Mouse (Mus musculus): ENCODE results near the gene Nxnl1. TPM values are rescaled to one million over a fixed set of nuclear protein-coding genes. Genes with fewer than 3 reads are reported as not detected.

Gene Nxnl1
- total and polyA plus RNA-seq, 3 experiments: not detected

- H3K27me3 ChIP-seq (ENCODE audit: insufficient read depth, low read length): no peaks in the 10 kb centered on the region
- no peak for ATAC-seq (ENCODE audit: extremely low read depth, insufficient number of reproducible peaks, low FRiP score, poor library complexity, severe bottlenecking)
- peaks cover 60% of the 10 kb centered on the region for H3K4me1 ChIP-seq (ENCODE audit: insufficient read depth, low read depth, low read length)
- no peaks in the 10 kb centered on the region for H3K9me3 ChIP-seq (replicated peaks)
- peaks cover 83% of the 10 kb centered on the region for H3K36me3 ChIP-seq (replicated peaks)
- peak overlapping the region; percentile 50; the same call in 1 of the 2 replicates for H3K4me3 ChIP-seq (ENCODE audit: low read depth, low read length)
- TF ChIP-seq GATA2 (IDR thresholded peaks at IDR 0.05; ENCODE audit: borderline replicate concordance, low read depth, low read length): no peak
- peak; percentile 95 for TF ChIP-seq CTCF (IDR thresholded peaks at IDR 0.05; ENCODE audit: low read depth, low read length)
- peak; percentile 77 for DNase-seq (ENCODE audit: low spot score)
Observed at GRCm38 (mm10) chr8:71595862-71596261, 29.5 kb upstream of the Nxnl1 start.

- Histone ChIP-seq H3K27me3 (ENCODE audit: insufficient read depth, low read length) (no peaks in the 10 kb centered on the region), H3K4me1 (ENCODE audit: insufficient read depth, low read depth, low read length) (peaks cover 73% of the 10 kb centered on the region), H3K36me3 (replicated peaks) (peaks cover 79% of the 10 kb centered on the region), H3K9me3 (replicated peaks) (no peaks in the 10 kb centered on the region), H3K4me3 (ENCODE audit: low read depth, low read length) (peak overlapping the region; percentile 94; the same call in 1 of the 2 replicates)
- DNase-seq (ENCODE audit: low spot score): no peak
- no peak for ATAC-seq (ENCODE audit: extremely low read depth, insufficient number of reproducible peaks, low FRiP score, poor library complexity, severe bottlenecking)
- TF ChIP-seq POLR2AphosphoS5 (IDR thresholded peaks at IDR 0.05; ENCODE audit: insufficient replicate concordance, low read depth, low read length) (no peak), TAL1 (conservative IDR thresholded peaks at IDR 0.05; ENCODE audit: low read depth, low read length) (no peak), CTCF (IDR thresholded peaks at IDR 0.05; ENCODE audit: low read depth, low read length) (no peak), GATA2 (IDR thresholded peaks at IDR 0.05; ENCODE audit: borderline replicate concordance, low read depth, low read length) (no peak), GATA1 (IDR thresholded peaks at IDR 0.05; ENCODE audit: borderline replicate concordance, low read length) (no peak)
Observed at GRCm38 (mm10) chr8:71594324-71594722, 27.9 kb upstream of the Nxnl1 start.

- no peak for TF ChIP-seq GATA1 (IDR thresholded peaks at IDR 0.05; ENCODE audit: borderline replicate concordance, low read length)
- TF ChIP-seq CTCF (IDR thresholded peaks at IDR 0.05; ENCODE audit: low read depth, low read length): no peak
- no peak for TF ChIP-seq TAL1 (conservative IDR thresholded peaks at IDR 0.05; ENCODE audit: low read depth, low read length)
- TF ChIP-seq POLR2AphosphoS5 (IDR thresholded peaks at IDR 0.05; ENCODE audit: insufficient replicate concordance, low read depth, low read length): no peak
- TF ChIP-seq GATA2 (IDR thresholded peaks at IDR 0.05; ENCODE audit: borderline replicate concordance, low read depth, low read length): no peak
- Histone ChIP-seq H3K36me3 (replicated peaks) (peaks cover 75% of the 10 kb centered on the region), H3K4me1 (ENCODE audit: insufficient read depth, low read depth, low read length) (peaks cover 73% of the 10 kb centered on the region), H3K4me3 (ENCODE audit: low read depth, low read length) (peak overlapping the region; percentile 94; the same call in 1 of the 2 replicates), H3K27me3 (ENCODE audit: insufficient read depth, low read length) (no peaks in the 10 kb centered on the region), H3K9me3 (replicated peaks) (no peaks in the 10 kb centered on the region)
- ATAC-seq (ENCODE audit: extremely low read depth, insufficient number of reproducible peaks, low FRiP score, poor library complexity, severe bottlenecking): no peak
- no peak for DNase-seq (ENCODE audit: low spot score)
Observed at GRCm38 (mm10) chr8:71593556-71594323, 27.3 kb upstream of the Nxnl1 start.

- ATAC-seq (ENCODE audit: extremely low read depth, insufficient number of reproducible peaks, low FRiP score, poor library complexity, severe bottlenecking) (no peak), DNase-seq (ENCODE audit: low spot score) (peak; percentile 76)
- TF ChIP-seq TAL1 (conservative IDR thresholded peaks at IDR 0.05; ENCODE audit: low read depth, low read length) (no peak), POLR2AphosphoS5 (IDR thresholded peaks at IDR 0.05; ENCODE audit: insufficient replicate concordance, low read depth, low read length) (no peak), GATA1 (IDR thresholded peaks at IDR 0.05; ENCODE audit: borderline replicate concordance, low read length) (no peak), GATA2 (IDR thresholded peaks at IDR 0.05; ENCODE audit: borderline replicate concordance, low read depth, low read length) (no peak), CTCF (IDR thresholded peaks at IDR 0.05; ENCODE audit: low read depth, low read length) (no peak)
Observed at GRCm38 (mm10) chr8:71592374-71593170, 26.2 kb upstream of the Nxnl1 start.

GRCm38 (mm10) chr8:71591471-71592373 lies 25.3 kb upstream of the Nxnl1 start, which contains the start of gene Pgls:
Gene Pgls (plus strand): TSS chr8:71592176.
- H3K4me3 ChIP-seq (ENCODE audit: low read depth, low read length): peak within 1 kb of the TSS; percentile 94
- peaks cover 65% of the 10 kb centered on the region for H3K36me3 ChIP-seq (replicated peaks)
- ATAC-seq (ENCODE audit: extremely low read depth, insufficient number of reproducible peaks, low FRiP score, poor library complexity, severe bottlenecking) (peak; percentile 78), DNase-seq (ENCODE audit: low spot score) (peak; percentile 96)
- TF ChIP-seq TAL1 (conservative IDR thresholded peaks at IDR 0.05; ENCODE audit: low read depth, low read length): peak; percentile 18; the same call in 1 of the 2 replicates
- no peak for TF ChIP-seq GATA1 (IDR thresholded peaks at IDR 0.05; ENCODE audit: borderline replicate concordance, low read length)
- H3K9me3 ChIP-seq (replicated peaks): no peaks in the 10 kb centered on the region
- no peaks in the 10 kb centered on the region for H3K27me3 ChIP-seq (ENCODE audit: insufficient read depth, low read length)
- peaks cover 63% of the 10 kb centered on the region for H3K4me1 ChIP-seq (ENCODE audit: insufficient read depth, low read depth, low read length)

More at GRCm38 (mm10) chr8:71592374-71593170, 26.2 kb upstream of the Nxnl1 start:
- peaks cover 72% of the 10 kb centered on the region for H3K4me1 ChIP-seq (ENCODE audit: insufficient read depth, low read depth, low read length)
- no peaks in the 10 kb centered on the region for H3K27me3 ChIP-seq (ENCODE audit: insufficient read depth, low read length)
- H3K9me3 ChIP-seq (replicated peaks): no peaks in the 10 kb centered on the region
- peaks cover 71% of the 10 kb centered on the region for H3K36me3 ChIP-seq (replicated peaks)
- H3K4me3 ChIP-seq (ENCODE audit: low read depth, low read length): peak overlapping the region; percentile 94
